Mouse (Mus musculus) WW6 (cell line): Measurements from ENCODE around the gene Smad6.

ENCODE experiments used
- DNase-seq: peaks from one replicate; pipeline ENCODE4 v3.0.0-alpha.2; 2013; ENCODE audit warnings: low read depth, low spot score

Gene Smad6

GRCm38 (mm10) chr9:63912051-63912450 is 109.8 kb downstream of the Smad6 start:
- DNase-seq, result no peak

- DNase-seq, result peak; percentile 54
Measured at GRCm38 (mm10) chr9:63909618-63910017, 112.2 kb downstream of the Smad6 start.

- DNase-seq, result no peak
Measured at GRCm38 (mm10) chr9:63904543-63904942, 117.3 kb downstream of the Smad6 start.
